Mouse (Mus musculus) c-Kit-negative CD71-positive TER-119-positive erythroid progenitor cells, embryonic 14.5 days (primary cell): ENCODE results near the gene Abhd17c.

ENCODE experiments used
- DNase-seq: peaks from one replicate; pipeline ENCODE4 v3.0.0-alpha.2; 2013; ENCODE audit warnings: low read depth, low spot score

Abhd17c gene

GRCm38 (mm10) chr7:84119216-84120105, 32.2 kb downstream of the Abhd17c start:
- DNase-seq: no peak

GRCm38 (mm10) chr7:84117543-84118122, 34.1 kb downstream of the Abhd17c start:
- no peak for DNase-seq

- no peak for DNase-seq
Measured at GRCm38 (mm10) chr7:84116621-84117542, 34.8 kb downstream of the Abhd17c start.

DNA sequence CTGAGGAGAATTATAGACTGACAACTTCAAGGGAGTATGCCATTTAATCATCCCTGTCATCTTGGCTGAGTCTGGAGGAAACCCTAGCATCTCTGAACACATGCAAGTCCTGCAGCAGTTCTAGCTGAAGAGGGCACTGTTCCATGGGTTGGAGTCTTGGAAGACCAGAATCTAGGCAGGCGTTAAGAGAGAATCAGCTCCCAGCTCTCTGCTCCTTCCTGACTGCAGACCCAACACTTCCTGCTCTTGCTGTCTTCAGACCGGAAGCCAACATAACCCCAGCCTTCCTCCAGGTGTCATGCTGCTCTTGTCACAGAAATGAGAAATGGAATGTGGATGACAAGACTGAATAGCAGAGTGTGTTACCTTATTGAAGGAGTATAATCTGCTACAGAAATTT, 36.3 kb downstream of the Abhd17c start:
- DNase-seq: no peak

- no peak for DNase-seq
Measured at GRCm38 (mm10) chr7:84114775-84115174, 36.9 kb downstream of the Abhd17c start.

DNA sequence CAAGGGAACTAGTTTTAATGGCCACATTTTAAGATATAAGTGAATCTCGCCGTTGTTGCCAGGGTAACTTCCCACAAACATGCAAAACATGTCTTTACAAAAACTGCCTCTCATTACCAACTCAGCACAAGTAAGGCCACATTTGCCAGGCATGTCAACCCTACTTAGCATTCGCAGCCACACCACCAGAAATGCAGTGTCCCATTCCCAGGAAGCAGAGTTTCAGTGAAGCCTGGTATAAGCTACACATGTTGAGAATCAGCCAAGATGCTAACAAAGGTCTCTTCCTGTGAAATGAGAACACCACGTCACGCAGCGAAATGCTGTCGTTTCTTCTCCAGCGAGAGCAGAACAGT, 38.7 kb downstream of the Abhd17c start:
- no peak for DNase-seq

DNA sequence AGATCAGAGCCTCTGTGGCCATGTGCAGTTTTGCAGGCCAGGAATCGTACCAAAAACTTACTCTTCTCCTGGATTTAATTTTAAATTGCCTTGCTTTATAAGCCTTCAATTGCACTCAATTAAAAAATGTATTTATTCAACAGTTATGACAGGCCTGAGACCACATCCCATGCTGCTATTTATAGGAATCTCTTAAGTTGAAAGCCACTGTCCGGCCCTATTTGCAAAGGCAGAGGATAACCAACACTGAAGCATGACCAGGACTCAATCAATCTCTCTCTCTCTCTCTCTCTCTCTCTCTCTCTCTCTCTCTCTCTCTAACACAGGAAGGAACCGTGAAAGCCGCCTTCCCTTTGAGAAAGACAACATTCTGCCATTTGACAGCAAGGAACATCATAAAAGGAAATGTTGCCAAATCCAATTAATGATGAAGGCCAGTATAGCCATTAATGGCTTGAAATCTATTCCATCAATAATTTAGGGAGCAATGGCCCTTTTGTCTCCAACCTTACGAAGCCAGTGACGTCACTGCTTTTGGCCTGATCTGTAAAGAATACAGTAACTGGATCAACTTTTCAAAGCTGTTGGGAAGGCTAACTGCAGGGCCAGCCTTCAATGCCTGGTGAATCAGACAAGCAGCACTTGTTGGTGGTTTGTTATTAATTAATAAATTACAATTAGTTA, 39.2 kb downstream of the Abhd17c start:
- DNase-seq: no peak

DNA sequence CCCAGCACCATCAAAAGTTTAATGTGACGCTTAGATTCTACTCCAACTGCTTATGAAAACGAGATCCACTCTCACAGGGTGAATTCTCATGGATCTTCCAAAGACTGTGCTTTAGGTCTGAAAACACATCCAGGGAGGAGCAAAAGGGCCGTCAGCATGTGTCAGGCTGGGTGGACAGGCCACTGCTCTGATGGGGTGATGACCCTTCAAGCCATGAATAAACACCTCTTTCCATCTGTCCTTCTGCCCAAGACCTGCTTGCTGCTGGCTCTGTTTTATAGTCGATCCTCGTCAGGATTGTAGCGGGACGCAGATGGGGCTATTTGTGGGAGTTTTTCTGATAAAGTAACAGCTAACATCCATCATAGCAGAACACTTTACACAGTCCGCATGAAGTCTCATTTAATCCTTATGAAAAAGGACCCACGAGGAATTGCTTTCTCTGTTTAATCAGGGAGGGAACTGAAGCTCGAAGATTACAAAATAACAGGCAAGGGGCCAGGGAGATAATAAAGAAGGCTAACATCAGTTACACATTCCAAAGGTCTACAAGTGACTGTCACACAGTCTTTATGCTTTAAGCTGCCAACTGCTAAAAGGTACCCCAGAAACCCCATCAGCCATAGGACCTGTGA, 39.9 kb downstream of the Abhd17c start:
- DNase-seq: no peak

GRCm38 (mm10) chr7:84106942-84107341, 44.8 kb downstream of the Abhd17c start:
- no peak for DNase-seq

DNA sequence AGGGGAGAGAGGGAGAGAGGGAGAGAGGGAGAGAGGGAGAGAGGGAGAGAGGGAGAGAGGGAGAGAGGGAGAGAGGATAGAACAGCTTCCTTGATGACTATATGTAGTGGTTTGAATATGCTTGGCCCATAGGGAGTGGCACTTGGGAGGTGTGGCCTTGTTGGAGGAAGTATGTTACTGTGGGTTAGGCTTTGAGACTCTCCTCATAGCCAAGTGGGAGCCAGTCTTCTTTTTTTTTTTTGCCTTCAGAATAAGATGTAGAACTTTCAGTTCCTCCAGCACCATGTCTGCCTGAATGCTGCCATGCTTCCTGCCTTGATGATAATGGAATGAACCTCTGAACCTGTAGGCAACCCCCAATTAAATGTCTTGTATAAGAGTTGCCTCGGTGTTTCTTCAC, 49.1 kb downstream of the Abhd17c start:
- no peak for DNase-seq

DNA sequence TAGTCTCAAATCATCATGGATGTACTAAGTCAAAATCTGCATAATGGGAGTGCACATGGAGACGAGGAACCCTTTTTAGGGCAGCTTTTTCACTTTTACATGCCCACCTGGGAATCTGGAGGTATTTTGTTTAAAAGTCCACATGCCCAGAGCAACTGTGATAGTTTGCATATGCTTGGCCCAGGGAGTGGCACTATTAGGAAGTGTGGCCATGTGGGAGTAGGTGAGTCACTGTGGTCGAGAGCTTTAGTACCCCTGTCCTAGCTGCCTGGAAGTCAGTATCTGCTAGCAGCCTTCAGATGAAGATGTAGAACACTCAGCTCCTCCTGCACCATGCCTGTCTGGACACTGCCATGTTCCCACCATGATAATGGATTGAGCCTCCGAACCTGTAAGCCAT, 51.0 kb downstream of the Abhd17c start:
- DNase-seq: no peak

GRCm38 (mm10) chr7:84098098-84098497, 53.6 kb downstream of the Abhd17c start:
- no peak for DNase-seq

DNA sequence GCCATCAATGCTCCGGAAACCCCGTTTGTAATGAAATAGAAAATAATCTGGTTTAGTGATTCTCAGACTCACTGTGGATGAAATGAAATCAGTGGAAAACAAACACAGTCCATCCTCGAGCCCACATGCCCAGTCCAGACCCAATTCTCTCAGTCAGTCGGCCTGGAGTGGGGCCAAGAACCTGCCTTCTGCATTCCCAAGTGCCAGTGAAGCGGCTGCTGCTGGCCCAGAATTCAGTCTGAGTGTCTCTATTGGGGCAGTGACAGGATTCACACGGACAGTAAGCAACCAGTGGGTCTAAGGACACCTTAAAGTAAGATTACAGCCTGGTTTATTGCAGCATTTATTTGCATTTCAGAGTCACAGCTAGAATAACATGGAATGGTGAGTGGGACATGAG, 55.2 kb downstream of the Abhd17c start:
- no peak for DNase-seq

GRCm38 (mm10) chr7:84090793-84091192, 60.9 kb downstream of the Abhd17c start:
- DNase-seq: no peak

GRCm38 (mm10) chr7:84089777-84090176, 61.9 kb downstream of the Abhd17c start:
- no peak for DNase-seq

DNA sequence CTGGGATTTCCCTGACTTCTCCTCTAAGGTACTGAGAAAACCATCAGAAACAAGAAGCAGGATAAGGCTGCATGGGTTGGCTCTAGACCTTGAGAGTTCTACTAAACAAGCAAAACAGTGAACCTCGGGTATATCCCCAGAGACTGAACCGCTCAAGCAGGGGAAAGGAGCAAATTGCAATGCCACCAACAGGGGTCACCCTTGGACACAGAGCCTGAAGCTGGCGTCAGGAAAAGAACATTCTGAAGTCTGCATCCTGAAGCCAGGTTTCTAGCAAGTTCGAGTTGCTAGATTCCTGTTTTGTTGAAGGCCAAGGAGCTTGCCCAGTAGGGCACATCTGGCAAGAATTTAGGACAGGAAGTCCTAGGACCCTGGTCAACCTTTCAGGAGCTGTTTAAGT, 62.7 kb downstream of the Abhd17c start:
- no peak for DNase-seq

- DNase-seq: no peak
Measured at GRCm38 (mm10) chr7:84088191-84088590, 63.5 kb downstream of the Abhd17c start.

- no peak for DNase-seq
Measured at GRCm38 (mm10) chr7:84086039-84086829, 65.5 kb downstream of the Abhd17c start, which contains the start of gene Cemip. Gene Cemip, minus strand, starts transcription at chr7:84086502.

DNA sequence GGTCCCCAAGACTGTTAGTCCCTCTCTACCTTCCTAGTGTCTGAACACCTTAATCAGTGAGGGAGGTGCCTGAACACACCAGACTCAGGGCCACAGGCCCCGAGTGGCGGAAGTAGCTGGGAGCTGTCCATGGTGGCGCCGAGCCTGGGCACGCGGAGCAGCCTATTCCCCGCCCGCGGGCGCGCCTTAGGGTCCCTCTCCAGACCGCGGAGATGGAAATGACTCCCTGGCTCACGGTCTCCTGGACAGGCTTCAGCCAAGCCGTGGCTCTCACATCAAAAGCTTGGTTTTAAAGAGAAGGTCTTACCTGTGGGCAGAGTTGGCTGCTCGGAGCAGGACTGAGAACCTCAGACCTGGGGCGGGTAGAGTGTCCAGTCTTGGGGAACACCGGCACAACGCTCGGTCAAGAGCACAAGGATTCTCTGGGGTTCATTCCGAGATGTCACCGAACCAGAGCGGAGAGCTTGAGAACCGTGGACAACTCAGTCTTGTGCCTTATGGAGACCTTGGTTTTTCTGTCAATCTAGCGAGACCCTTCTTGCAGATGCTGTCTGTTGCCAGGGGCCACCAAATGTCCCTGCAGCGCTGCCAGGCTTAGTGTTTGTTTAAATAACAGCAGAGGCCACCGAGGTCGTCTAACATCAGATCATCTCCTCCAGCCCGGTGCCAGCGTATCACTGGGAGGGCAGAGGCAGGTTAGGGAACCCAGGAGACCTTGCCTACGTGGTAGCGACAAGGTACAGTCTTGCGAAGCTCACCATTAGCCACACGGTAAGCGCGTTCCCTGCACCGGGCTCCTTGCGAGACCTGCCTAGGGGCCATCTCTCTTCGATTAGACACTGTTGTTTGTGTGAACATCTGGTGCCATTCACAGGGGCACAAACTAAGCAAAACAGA, 66.4 kb downstream of the Abhd17c start:
- DNase-seq: no peak
